Mouse (Mus musculus): Measurements from ENCODE around the gene Supt3.

Supt3 gene

DNA sequence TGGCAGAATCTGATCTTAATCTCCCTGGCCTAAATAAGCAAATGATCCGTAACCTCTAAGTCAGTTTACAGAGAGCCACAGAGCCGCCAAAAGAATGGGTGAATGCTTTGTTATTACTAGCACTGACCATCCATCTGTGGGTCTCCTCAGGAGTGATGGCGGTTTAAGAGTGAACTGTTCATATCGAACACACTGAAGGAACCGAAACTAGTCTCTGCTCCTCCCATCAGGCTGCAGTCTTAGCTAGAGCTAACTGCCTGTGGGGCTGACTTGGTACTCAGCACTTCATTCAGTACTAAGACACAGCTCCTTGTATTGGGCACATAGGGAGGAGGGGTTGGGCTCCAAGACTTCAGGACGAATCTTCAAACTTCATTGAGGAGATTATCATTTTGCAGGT is 280.8 kb downstream of the Supt3 start:
- DNase-seq (ENCODE audit: low read depth) = no peak

DNA sequence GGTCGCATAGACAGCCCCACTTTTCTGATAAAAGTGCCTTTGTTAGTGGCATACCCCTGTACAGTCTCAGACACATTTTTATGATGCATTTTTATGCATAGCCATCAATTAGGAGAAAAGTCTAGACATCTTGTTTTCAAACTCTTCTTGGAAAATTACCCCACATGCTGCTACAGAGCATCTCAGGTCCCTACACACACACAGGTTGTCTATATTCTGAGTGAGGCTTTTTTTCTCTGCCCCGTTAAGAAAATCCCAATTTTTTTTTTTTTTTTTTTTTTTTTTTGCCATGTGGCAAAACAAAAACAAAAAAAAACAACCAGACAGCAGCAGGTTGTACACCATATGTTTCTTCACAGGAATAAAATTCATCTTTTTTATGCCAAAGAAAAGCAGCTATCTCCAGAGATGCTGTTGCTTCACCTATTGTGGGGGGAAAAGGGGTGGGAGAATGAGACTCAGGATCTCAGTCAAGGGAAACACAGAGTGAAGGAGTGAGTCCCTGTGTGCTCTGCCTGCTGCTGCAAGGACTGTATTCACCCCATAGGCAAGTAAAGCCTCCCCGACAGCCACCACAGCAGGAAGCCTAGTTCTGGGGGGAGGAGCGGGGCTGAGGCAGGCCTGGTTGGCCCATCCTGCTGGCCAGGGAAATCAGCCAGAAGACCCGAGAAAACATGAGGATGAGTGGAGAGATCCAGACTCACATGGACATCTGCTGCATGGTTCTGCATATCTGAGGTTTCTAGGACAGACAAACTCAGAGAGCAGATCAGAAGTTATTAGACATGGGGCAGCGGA is 281.8 kb downstream of the Supt3 start:
- DNase-seq (ENCODE audit: low read depth) = no peak

DNA sequence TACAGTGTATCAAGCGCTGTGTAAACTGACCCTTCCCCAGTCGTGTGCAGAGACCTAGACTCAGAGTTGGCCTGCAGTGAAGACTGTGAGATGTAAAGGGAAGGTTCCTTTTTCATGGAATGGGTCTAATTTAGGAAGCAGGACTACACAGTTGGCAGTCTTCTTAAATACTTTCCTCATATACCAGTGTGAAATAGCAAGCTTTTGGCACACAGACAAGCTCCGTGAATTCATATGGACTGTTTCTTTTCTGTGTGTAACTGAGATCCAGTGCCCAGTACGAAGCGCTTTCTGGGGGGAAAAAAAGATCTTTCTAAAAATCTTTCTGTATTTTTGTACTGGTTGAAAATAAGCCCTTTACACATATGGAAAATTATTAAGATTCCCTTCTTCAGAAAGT is 286.8 kb downstream of the Supt3 start:
- DNase-seq (ENCODE audit: low read depth) = no peak

DNA sequence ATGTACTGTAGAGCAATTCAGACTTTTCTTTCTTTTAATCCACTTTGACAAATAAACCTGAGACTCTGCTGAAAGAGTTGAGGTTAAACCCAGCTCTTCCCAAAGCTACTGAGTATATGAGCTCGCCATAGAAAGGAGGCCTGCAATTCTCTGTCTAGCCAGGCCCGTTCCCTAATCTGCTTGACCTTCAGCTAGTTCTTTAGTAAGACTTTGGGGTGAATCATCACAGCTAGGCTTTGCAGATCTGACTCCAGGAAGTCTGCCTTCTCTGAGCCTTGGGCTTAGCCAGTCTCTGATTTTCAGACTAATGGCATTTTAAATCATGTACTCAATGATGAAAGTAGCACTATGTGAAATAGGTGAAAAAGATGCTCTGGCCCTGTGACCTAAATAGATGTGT is 288.5 kb downstream of the Supt3 start:
- DNase-seq (ENCODE audit: low read depth) = no peak

DNA sequence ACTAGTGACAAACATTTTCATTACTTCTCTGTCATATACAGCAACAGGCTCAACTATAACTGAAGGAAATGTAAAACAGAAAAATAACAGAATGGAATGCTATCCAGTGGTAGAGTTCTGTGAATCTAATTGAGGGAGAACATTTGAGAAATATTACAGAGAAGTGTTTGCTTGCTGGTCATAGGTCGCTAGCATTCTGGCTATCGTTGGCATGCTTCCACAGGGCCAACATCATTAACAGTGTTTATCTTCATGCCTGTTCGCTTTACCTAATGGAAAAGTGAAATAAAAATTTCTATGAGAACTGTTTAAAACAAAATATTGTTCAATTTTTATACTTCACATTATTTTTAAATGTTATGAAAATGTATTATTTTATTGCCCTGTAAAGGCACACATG is 290.5 kb downstream of the Supt3 start:
- DNase-seq (ENCODE audit: low read depth) = no peak

DNA sequence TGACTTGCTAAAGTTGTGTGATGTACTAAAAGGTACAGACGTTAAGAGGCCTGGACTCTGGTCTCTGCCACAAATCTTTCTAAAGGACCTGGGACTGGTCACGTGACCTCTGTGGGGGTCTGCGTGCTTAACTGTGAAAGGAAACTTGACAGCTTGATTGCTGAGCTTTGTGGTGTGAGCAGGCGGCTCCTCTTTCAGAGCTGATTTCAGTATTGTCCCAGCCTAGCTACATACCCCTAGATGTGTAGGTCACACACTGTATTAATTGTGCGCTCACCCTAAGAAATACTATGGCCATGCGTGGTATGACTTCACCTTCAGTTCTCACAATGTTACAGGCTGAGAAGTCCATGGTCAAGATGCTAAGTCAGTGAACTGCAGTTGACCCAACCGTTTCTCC is 291.4 kb downstream of the Supt3 start:
- DNase-seq (ENCODE audit: low read depth) = no peak

DNA sequence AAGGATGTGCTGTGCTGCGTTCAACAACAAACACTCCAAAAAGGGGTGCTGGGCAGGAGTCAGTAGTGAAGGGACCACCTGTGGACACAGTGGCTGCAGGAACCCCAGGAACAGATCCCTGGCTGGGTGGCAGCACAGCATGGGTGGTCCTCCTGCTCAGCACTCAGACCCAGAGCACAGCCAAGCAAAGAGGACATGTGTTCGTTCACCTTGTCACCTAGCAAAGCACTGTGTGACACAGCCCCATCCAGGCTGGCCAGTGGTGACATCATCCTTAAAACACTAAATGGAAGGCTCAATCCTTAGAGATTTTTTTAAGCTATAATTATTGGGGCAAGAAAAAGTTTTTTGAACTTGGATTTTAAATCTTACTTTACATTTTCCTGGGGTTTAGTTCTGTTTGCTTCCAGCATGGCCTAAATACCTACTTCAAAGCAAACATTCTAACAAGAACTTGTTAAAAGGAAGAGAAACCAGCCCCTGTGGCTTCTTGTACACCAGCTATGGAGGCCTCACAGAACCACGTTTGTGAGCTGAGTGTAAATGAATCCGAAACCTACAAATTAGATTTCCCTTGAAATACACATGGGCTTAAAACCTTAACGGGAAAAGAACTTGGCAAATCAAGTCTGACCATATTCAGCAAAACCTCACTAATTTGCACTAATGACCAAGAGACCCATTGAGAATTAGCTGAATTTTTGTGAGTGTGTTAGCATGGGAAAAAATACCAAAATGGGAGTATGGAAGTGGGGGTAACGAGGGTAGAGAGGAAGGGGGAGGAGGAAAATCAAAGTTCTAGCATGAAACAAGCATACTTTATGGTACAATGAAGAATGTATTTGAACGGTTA is 295.8 kb downstream of the Supt3 start:
- DNase-seq (ENCODE audit: low read depth) = no peak

DNA sequence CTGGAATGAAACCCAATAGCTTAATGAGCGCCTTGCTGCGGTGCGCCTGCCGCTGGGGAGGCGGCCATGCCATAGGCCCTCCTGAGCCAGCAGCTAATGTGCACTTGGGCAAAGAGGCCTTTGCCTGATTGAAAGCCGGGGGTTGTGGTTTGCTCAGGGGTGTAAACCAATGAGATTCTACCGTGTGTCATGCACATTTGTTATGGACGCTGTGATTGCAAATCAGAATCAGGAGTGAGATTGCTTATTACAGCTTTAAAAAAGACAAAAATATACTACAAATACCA is 296.3 kb downstream of the Supt3 start:
- DNase-seq (ENCODE audit: low read depth) = no peak

DNA sequence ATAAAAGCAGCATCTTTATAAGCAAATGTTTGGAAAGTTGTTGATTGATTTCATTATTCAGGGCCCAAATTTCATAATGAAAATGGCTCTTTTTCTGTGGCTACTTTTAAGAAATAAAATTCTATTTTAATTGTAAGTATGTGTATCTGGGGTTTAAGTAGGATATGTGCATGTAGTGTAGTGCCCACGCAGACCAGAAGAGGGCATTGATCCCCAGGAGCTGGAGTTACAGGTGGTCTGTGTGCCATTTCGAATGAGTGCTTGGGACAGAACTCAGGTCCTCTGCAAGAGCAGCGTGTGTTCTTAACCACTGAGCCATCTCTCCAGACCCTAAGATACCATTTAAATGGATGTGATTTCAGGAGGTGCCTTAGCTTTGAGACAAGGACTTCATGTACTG is 296.8 kb downstream of the Supt3 start:
- no peak for DNase-seq (ENCODE audit: low read depth)

DNA sequence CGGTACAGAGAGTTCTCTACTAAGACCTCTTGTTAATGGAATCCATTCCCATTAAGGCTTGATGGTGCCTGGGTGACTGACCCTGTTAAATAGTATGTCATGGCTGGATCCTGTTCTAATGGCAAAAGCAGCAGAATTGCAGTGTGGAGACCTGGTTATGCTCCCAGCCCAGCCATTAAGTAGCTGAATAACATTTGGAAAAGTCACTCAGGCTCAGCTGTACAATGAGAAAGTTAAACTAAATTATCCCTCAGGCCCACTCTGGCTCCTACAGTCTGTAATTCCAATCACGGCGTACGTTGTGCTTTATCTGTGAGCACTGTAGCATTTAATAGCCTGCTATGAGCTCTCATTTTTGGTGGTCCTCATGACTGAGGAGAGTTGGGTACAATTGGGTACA is 300.0 kb downstream of the Supt3 start:
- no peak for DNase-seq (ENCODE audit: low read depth)

DNA sequence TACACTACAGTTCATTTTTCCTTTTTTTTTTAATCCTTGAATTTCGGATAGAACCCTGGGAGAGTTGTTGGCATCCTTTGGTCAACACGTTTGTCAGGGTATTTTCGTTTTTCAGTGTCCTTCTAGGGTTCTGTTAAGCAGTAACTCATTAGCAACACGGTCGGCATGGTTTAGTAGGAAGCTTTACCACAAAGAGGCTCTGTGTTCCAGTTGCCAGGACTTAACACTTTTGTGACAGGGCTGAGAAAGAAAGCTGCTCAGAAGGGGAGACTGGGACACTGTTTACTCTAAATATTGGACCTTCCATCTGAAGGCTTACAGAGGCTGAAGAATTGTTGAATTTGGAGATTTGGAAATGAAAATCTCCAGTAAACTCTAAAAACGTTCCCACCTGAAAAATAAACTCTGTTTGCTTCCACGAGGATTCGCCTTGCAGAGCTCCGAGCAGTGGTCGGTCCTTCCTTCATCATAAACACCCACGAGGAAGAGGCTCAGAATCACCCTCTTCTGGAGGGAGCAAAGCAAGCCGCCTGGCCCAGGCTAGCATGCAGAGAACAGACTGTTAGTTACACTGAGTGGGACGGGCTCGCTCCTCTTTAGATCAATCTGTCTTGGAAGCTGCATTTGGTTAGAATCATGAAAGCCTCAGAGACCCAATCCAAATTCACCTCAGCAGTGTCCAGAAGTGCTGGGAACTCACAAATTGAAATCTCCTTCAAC is 301.1 kb downstream of the Supt3 start:
- no peak for DNase-seq (ENCODE audit: low read depth)

DNA sequence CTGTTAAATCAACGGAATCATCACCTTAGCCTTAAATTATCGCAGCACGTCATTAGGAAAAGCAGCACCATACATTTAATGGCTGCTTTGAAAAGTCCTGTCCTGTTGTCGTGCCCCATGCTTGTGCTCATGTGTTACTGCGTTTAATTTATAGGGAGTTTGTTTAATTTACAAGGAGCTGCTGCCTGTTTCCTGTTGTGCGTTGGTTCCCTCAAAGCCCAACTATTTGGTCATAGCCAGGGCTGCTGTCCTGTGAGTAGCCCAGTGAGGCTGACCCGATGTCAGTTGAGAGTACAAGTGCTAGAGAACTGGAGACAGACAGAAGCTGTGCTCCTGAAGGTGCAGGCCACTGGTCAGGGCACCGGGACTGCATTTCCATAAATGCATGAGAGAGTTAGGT is 304.6 kb downstream of the Supt3 start:
- no peak for DNase-seq (ENCODE audit: low read depth)

DNA sequence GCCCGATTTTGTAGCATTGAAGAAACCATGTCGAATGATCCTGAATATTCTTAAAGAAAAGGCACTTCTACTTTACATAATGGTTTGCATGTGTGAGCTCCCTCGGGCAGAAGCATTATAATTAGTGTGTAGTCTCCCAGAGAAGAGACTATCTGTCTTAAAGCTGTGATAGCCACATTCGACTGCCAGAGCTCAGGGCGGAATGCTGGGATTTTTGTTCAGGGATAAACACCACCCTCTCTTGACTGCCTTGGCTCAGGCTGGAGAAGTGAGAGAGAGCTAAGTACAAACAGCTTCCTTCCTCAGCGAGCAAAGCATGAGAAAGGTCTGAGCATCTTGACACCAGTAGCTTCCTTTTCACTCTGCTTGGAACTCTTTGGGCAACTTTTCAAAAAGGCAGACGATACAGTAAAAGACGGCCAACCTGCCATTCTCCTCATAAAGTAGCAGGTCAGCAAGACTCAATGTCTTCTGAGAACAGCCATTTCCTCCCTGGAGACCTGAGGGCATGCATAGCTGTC is 305.1 kb downstream of the Supt3 start:
- DNase-seq (ENCODE audit: low read depth) = no peak

DNA sequence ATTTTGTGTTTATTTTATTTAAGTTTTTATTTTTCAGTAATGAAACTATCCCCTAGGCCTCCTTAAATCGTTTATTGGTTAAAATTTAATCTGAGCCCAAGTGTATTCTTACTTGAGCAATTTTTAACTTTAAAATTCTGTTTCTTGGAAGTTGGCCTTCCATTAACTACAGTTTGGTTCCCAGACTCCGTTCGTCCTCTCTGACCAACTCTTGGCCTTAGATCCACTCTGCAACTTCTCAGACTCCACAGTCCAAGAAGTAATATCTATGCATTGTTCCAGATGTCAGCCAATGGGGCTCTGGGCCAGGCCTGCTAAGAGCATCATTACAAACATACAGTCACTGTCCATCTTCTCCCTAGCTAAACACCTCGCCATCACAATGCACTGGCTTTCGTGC is 309.4 kb downstream of the Supt3 start:
- no peak for DNase-seq (ENCODE audit: low read depth)

DNA sequence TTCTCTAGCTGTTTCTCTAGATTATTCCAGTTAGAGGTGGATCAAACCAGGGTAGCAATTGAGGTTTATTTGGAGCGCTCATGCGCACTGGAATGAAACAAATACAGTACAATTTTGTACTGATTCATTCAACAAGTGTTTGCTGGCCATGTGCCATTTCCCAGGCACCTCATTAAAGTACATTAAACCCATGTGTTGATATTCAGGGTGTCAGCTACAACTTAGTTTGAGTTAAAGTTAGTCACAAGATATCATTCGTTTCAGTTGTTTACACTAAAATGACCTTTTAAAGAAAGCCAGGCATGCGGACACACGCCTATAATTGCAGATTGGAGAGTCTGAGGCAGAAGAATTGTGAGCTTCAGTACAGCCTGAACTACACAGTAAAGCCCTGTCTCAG is 310.1 kb downstream of the Supt3 start:
- DNase-seq (ENCODE audit: low read depth) = no peak

DNA sequence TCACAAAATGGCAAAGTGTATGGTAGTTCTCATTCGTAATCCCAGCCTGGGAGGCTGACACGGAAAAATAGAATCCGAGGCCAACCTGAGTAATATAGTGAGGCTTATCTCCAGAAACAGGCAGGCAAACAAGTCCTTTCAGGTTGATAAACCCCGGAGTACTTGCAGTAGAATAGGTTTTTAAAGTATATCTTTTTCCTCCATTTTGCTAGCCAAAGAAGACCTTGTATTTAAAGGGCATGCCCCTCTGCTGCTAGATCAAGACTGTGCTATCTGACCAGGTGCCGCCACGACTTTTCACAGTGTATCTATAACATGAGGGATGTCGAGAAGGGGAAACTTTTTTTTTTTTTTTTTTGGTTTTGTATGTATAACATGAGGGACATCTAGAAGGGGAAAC is 324.1 kb downstream of the Supt3 start:
- DNase-seq (ENCODE audit: low read depth) = peak; percentile 31

DNA sequence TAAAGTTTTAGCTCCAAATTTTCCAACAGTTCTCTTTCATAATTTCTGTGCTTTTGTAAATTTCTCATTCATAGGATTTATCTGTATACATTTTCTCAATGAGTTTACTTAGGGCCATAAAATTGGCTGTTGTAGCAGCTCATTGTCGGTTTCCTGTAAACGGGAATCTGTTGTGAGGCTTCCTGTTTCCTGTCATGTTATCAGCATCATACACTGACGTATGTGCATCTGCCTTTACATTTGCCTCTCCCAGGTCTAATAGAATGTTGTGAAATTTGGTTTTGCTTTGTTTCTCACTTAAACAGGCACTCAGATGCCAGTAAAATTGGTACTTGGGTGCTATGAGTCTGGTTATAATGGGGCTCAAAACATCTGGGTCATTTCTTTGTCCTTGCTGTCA is 338.4 kb downstream of the Supt3 start:
- DNase-seq (ENCODE audit: low read depth) = no peak

DNA sequence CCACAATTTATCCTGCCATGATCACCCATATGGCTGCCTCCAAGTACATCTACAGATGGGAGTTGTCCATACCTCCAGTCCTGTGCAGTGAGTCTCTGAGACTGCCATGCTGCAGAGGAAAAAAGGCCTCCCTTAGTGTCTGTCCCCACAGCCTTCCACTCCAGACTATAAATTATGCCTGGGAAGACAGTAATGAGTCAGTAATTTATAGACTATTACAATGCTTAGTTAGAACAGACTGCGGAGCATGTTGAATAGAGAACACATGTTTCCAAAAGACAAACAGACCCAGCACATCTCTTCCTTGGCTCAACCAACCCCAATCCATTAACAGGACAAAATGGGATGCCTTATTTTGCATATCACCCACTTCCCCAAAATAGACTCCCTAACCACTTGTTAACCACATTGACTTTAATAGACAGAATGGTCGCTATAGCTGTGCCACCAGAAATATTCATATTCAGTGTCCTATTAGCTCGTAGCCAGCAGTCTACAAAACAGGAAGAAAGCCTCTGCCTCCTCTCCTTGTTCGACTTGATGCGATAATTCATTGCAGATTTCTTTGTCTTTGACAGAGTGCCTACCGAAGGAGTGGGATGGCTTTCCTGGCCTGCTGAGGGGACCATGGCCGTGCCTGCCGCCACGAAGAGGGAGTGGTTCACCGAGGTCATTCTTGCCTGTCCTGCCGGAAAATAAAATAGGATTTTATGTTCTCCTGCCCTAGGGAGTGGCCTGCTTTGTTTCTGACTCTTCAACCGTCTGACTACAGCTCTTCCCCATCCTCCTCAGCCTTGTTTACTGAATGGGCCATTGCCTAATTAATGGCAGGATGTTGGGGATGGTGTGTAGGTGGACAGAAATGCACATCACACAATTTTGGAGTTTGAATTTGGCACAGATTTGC is 341.9 kb downstream of the Supt3 start:
- no peak for DNase-seq (ENCODE audit: low read depth)

DNA sequence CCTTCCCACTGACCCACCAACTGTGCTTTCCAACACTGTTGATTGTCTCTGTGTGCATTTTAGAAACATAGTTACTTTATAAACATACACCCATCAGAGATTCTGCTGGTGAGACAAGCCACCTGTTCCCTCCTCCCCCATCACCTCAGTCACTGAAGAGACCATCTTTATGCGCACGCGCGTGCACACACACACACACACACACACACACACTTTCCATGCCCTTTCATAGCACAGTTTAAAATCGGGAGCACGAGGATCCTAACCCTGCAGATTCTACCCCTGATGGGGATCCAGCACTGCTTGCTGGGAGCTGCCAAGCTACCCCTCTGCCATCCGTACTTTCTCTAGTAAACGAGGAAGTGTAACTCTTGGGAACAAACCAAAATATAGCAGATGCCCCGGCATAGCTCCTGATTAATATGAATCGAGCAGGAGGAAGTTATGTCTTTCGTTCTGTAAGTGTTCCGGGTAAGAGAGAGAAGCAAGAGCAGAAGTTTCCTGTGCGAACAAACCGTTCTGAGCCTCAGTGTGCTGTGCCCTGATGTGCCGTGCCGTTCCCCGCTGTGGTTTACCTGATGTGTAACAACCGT is 342.8 kb downstream of the Supt3 start:
- no peak for DNase-seq (ENCODE audit: low read depth)

DNA sequence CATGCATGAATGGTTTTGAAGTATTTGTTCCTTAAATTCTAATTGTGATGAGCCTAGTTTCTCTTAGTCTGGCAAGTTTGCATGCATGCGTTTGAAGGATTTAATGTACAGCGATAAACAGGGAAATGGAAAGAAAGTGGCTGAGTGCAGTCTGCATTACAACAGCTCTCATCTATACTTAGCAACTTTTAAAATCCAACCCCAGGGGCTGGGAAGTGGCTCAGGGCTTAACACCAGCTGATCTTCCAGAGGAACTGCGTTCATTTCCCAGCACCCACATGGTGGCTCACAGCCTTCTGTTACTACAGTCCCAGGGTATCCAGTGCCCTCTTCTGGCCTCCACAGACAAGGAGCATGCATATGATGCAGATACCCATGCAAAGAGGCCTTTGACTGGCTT is 346.9 kb downstream of the Supt3 start:
- no peak for DNase-seq (ENCODE audit: low read depth)

DNA sequence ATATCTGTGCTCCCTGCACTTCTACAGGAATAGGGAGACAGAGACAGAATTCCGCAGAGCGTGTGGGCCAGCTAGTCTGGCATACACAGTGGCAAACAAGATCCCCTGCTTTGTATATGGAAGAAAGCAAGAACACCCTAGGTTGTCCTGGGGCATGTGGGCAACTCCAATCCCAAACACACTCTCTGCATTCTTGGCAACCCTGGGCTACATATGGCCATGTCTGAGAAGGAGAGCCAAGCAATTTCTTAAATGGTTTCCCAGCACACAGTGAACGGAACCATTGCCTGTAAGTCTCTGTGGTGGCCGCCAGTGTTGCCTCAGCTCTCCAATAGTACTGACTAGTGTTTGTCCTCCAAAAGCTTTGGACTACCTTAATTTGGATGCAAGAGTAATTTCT is 351.7 kb downstream of the Supt3 start:
- DNase-seq (ENCODE audit: low read depth) = no peak

All from c-Kit-positive CD71-positive TER-119-negative erythroid progenitor cells, embryonic 14.5 days (primary cell).